Comparison of ENCODE assay signal across 12 mouse cellular contexts in the genomic region with DNA sequence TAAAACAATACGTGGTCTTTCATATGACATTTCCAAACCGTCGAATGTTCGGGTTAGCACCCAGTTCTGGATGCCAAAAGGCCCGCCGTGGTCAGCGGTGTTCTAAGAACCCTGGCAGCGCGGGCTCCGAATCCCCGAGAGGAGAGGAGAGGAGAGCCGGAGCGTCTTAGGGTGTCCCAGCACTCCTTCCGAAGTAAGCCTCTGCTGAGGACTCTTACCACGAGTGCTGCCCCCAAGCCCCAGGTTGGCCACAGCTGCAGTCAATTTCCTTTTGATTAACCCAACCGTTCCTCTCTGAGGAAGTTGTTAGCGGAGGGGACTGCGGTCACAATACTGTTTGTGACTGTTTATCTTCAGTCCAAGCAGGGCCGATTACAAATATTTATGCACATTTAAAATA.
DNase-seq lines count a peak whose midpoint lies in the region; ATAC-seq lines count a peak whose summit lies in the region.
"Had no signal": no experiment of that assay in that cellular context is flagged by ENCODE, and none has a peak within 500 bp of the region (broad histone marks: within the 10 kb centered on the region; RNA-seq: fewer than 3 reads in every experiment).

No protein-coding gene starts in this region.

- no peak overlapping the region for H3K9ac ChIP-seq in kidney, embryonic 14.5 days (ENCODE audit: low read depth, low read length)
- H3K9ac ChIP-seq: hindbrain, embryonic 14.5 days; limb, embryonic 15.5 days had no signal

- peaks cover 35% of the 10 kb centered on the region for H3K27me3 ChIP-seq in kidney, embryonic 14.5 days (ENCODE audit: control insufficient read depth, insufficient read depth, low read length)

- DNase-seq in kidney, adult 8-10 months, result no peak
- peak; percentile 18 for DNase-seq in thymus, postnatal 14 days
- no peak for DNase-seq in thymus, adult 18-20 months
- peak; percentile 18 for DNase-seq in thymus, postnatal 4 days
- DNase-seq in spleen, adult 18-20 months, result no peak
- DNase-seq in adrenal gland, adult 2 months, result no peak
- DNase-seq: cerebellum, adult 8-10 months had no signal

- H3K4me1 ChIP-seq in kidney, embryonic 14.5 days (ENCODE audit: control insufficient read depth, insufficient read depth, low read length), result peaks cover 7% of the 10 kb centered on the region; the same call in 1 of the 2 replicates

- H3K4me3 ChIP-seq in kidney, embryonic 14.5 days (ENCODE audit: low read length), result no peak overlapping the region
- H3K4me3 ChIP-seq: limb, embryonic 15.5 days had no signal

- WGBS in kidney, embryonic 14.5 days, result 7% methylated on average over 19 of the region's 19 CpGs

- no peak for ATAC-seq in kidney, embryonic 14.5 days (ENCODE audit: low FRiP score, low TSS enrichment)
- peak; percentile 78 for ATAC-seq in granulocyte monocyte progenitor cell, adult 5-6 weeks (replicated peaks; ENCODE audit: poor library complexity, severe bottlenecking)
- ATAC-seq: Patski had no signal

- no peaks in the 10 kb centered on the region for H3K9me3 ChIP-seq in kidney, embryonic 14.5 days (ENCODE audit: control insufficient read depth, low read length)
- H3K9me3 ChIP-seq: limb, embryonic 15.5 days had no signal

- H3K36me3 ChIP-seq in kidney, embryonic 14.5 days (ENCODE audit: control insufficient read depth, insufficient read depth, low read length), result no peaks in the 10 kb centered on the region
- H3K36me3 ChIP-seq: limb, embryonic 15.5 days had no signal

- no peak overlapping the region for H3K27ac ChIP-seq in kidney, embryonic 14.5 days (ENCODE audit: low read depth, low read length)
- H3K27ac ChIP-seq: hindbrain, embryonic 14.5 days; limb, embryonic 15.5 days had no signal

- H3K4me2 ChIP-seq in kidney, embryonic 14.5 days (replicated peaks; ENCODE audit: low read depth, low read length), result peak overlapping the region; percentile 10; the same call in 1 of the 2 replicates
- H3K4me2 ChIP-seq: hindbrain, embryonic 14.5 days; limb, embryonic 15.5 days had no signal

Comparison
In these comparisons a context has a peak if more than half of its experiments do, and no peak if none do; other contexts are left out.
1. DNase-seq: peak in thymus, postnatal 14 days (single experiment) and thymus, postnatal 4 days (single experiment); none in kidney, adult 8-10 months (0 of 2), thymus, adult 18-20 months (0 of 2), spleen, adult 18-20 months (0 of 2) and adrenal gland, adult 2 months (single experiment).